Mouse (Mus musculus): Measurements from ENCODE around the gene Arhgdib.

DNA sequence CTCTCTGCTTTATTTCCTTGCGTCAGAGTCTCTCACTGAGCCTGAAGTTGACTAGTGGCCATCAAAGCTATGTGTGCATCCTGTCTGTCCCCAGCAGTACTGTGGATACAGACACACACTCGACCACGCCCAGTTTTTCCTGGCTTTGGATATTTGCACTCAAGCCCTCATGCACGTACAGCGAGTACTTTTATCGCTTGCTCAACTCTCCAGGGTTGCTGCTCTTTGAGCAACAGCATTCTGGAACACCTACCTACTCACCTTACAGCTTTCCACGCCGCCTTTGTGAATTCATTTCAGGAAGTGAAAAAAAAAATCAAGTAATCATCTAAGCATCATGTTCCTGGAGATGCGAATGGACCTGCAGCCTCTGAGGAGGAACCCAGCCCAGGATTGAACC is 11.2 kb upstream of the Arhgdib start:
- TF ChIP-seq CTCF (IDR thresholded peaks at IDR 0.05; ENCODE audit: borderline replicate concordance, extremely low read depth, insufficient read depth, insufficient read length), result no peak
- no peak for TF ChIP-seq POLR2A (IDR thresholded peaks at IDR 0.05; ENCODE audit: borderline replicate concordance, extremely low read depth, insufficient read depth, insufficient read length, poor library complexity, severe bottlenecking)
